Mouse (Mus musculus) heart, embryonic 11.5 days (tissue): Measurements from ENCODE around the gene Ccnd3. TPM values are rescaled to one million over a fixed set of nuclear protein-coding genes. Genes with fewer than 3 reads are reported as not detected.
A peak's percentile ranks its signal among the peaks of the same experiment; 100 is the strongest.

Experiments used
- ATAC-seq: fragments of 200-750 bp; cut with Nextera tagmentation; replicated peaks from 2 replicates; pipeline ENCODE4 v1.8.0; 2017; ENCODE audit warnings: moderate library complexity; ENCODE audit not compliant: insufficient number of reproducible peaks, low FRiP score, low TSS enrichment
- H3K27ac ChIP-seq: fragments of 300-500 bp; sonication (generic); 2 replicates; pipeline ENCODE4 v1.5.1; 2014; ENCODE audit warnings: mild to moderate bottlenecking, low read depth, low read length
- H3K27me3 ChIP-seq: fragments of 300-500 bp; sonication (generic); 2 replicates; pipeline ENCODE4 v1.6.1; 2014; ENCODE audit warnings: mild to moderate bottlenecking, low read length, mixed read lengths; ENCODE audit not compliant: control insufficient read depth, insufficient read depth
- H3K36me3 ChIP-seq: fragments of 300-500 bp; sonication (generic); 2 replicates; pipeline ENCODE4 v1.6.1; 2014; ENCODE audit warnings: mild to moderate bottlenecking, low read length, moderate library complexity, mixed read lengths; ENCODE audit not compliant: control insufficient read depth, insufficient read depth
- H3K4me1 ChIP-seq: fragments of 300-500 bp; sonication (generic); 2 replicates; pipeline ENCODE4 v1.6.1; 2014; ENCODE audit warnings: low read length; ENCODE audit not compliant: control insufficient read depth, insufficient read depth
- H3K4me2 ChIP-seq: fragments of 300-500 bp; sonication (generic); 2 replicates; pipeline ENCODE4 v1.6.1; 2014; ENCODE audit warnings: mild to moderate bottlenecking, moderate library complexity
- H3K4me3 ChIP-seq: fragments of 300-500 bp; sonication (generic); 2 replicates; pipeline ENCODE4 v1.5.1; 2014; ENCODE audit warnings: low read depth, low read length
- H3K9ac ChIP-seq: fragments of 300-500 bp; sonication (generic); 2 replicates; pipeline ENCODE4 v1.6.1; 2014; ENCODE audit warnings: mild to moderate bottlenecking, low read depth, low read length, moderate library complexity
- H3K9me3 ChIP-seq: fragments of 300-500 bp; sonication (generic); replicated peaks from 2 replicates; pipeline ENCODE4 v1.6.1; 2016; ENCODE audit warnings: low read length; ENCODE audit not compliant: control insufficient read depth
- WGBS: fragments of 180-500 bp; shearing (Covaris S2); extraction: QIAGEN DNeasy Blood & Tissue Kit; methylation state at CpG from one replicate; pipeline ENCODE4 v1.1.7; 2014; ENCODE audit not compliant: insufficient replicate concordance; 5-methylcytosine and 5-hydroxymethylcytosine counted together
- polyA plus RNA-seq: library from polyadenylated mRNA; unstranded; fragments of >200 nt; fragmentation: Nextera tagmentation; extraction: Ambion mirVana; gene quantifications from 2 replicates; pipeline ENCODE4 v1.2.1, GENCODE M21; 2014

Gene Ccnd3
- polyA plus RNA-seq, 1 experiment from 2014 or later, result 565 TPM

GRCm38 (mm10) chr17:47472435-47473350 is 32.2 kb upstream of the Ccnd3 start:
- H3K27ac ChIP-seq, result no peak overlapping the region

GRCm38 (mm10) chr17:47473434-47473974 is 31.3 kb upstream of the Ccnd3 start:
- H3K9me3 ChIP-seq, result no peaks in the 10 kb centered on the region
- H3K4me2 ChIP-seq, result no peak overlapping the region
- 17% methylated on average over 8 of the region's 8 CpGs for WGBS
- peaks cover 8% of the 10 kb centered on the region for H3K27me3 ChIP-seq
- no peak overlapping the region for H3K9ac ChIP-seq
- H3K4me3 ChIP-seq, result no peak overlapping the region
- ATAC-seq, result no peak
- peaks cover 12% of the 10 kb centered on the region; the same call in 1 of the 2 replicates for H3K4me1 ChIP-seq
- H3K36me3 ChIP-seq, result no peaks in the 10 kb centered on the region
- no peak overlapping the region for H3K27ac ChIP-seq

More at GRCm38 (mm10) chr17:47472435-47473350, 32.2 kb upstream of the Ccnd3 start:
- WGBS, result 25% methylated on average over 15 of the region's 15 CpGs
- Histone ChIP-seq H3K36me3 (no peaks in the 10 kb centered on the region), H3K4me2 (no peak overlapping the region), H3K9me3 (no peaks in the 10 kb centered on the region), H3K4me3 (no peak overlapping the region), H3K9ac (no peak overlapping the region), H3K4me1 (peaks cover 17% of the 10 kb centered on the region), H3K27me3 (peaks cover 13% of the 10 kb centered on the region)
- no peak for ATAC-seq

GRCm38 (mm10) chr17:47474250-47474649 is 30.6 kb upstream of the Ccnd3 start:
- no peaks in the 10 kb centered on the region for H3K36me3 ChIP-seq
- no peak overlapping the region for H3K27ac ChIP-seq
- no peaks in the 10 kb centered on the region for H3K9me3 ChIP-seq
- peaks cover 8% of the 10 kb centered on the region; the same call in 1 of the 2 replicates for H3K4me1 ChIP-seq
- H3K27me3 ChIP-seq, result 0 out of 2 replicates have a peak, but pooled peaks cover 3% of the 10 kb centered on the region
- no peak for ATAC-seq
- 71% methylated on average over 4 of the region's 4 CpGs for WGBS
- no peak overlapping the region for H3K4me2 ChIP-seq
- H3K4me3 ChIP-seq, result no peak overlapping the region
- H3K9ac ChIP-seq, result no peak overlapping the region

GRCm38 (mm10) chr17:47475181-47475580 is 29.7 kb upstream of the Ccnd3 start:
- H3K27me3 ChIP-seq, result no peaks in the 10 kb centered on the region
- no peak overlapping the region for H3K4me3 ChIP-seq
- ATAC-seq, result no peak
- H3K4me2 ChIP-seq, result no peak overlapping the region
- H3K9ac ChIP-seq, result no peak overlapping the region
- H3K36me3 ChIP-seq, result no peaks in the 10 kb centered on the region
- no peak overlapping the region for H3K27ac ChIP-seq
- no peaks in the 10 kb centered on the region for H3K9me3 ChIP-seq
- WGBS, result 78% methylated on average over 4 of the region's 4 CpGs
- H3K4me1 ChIP-seq, result peaks cover 13% of the 10 kb centered on the region

GRCm38 (mm10) chr17:47475714-47476113 is 29.1 kb upstream of the Ccnd3 start:
- WGBS, result 60% methylated on average over 3 of the region's 3 CpGs
- Histone ChIP-seq H3K27me3 (no peaks in the 10 kb centered on the region), H3K4me1 (peaks cover 18% of the 10 kb centered on the region), H3K36me3 (no peaks in the 10 kb centered on the region), H3K9me3 (no peaks in the 10 kb centered on the region), H3K4me3 (no peak overlapping the region), H3K9ac (no peak overlapping the region), H3K27ac (no peak overlapping the region), H3K4me2 (no peak overlapping the region)
- ATAC-seq, result no peak

- no peaks in the 10 kb centered on the region for H3K36me3 ChIP-seq
- H3K4me3 ChIP-seq, result no peak overlapping the region
- H3K4me1 ChIP-seq, result peaks cover 21% of the 10 kb centered on the region
- no peak for ATAC-seq
- 0 out of 2 replicates have a peak overlapping the region, but pooled peaks have one; percentile 29 for H3K27ac ChIP-seq
- H3K4me2 ChIP-seq, result no peak overlapping the region
- 27% methylated on average over 3 of the region's 3 CpGs for WGBS
- H3K9ac ChIP-seq, result no peak overlapping the region
- no peaks in the 10 kb centered on the region for H3K27me3 ChIP-seq
- H3K9me3 ChIP-seq, result no peaks in the 10 kb centered on the region
Observed at GRCm38 (mm10) chr17:47479887-47480286, 25.0 kb upstream of the Ccnd3 start.

GRCm38 (mm10) chr17:47482401-47482800 is 22.4 kb upstream of the Ccnd3 start:
- Histone ChIP-seq H3K9ac (no peak overlapping the region), H3K4me2 (no peak overlapping the region), H3K4me1 (peaks cover 31% of the 10 kb centered on the region), H3K9me3 (no peaks in the 10 kb centered on the region), H3K4me3 (no peak overlapping the region), H3K36me3 (no peaks in the 10 kb centered on the region), H3K27ac (no peak overlapping the region), H3K27me3 (no peaks in the 10 kb centered on the region)
- no peak for ATAC-seq
- 55% methylated on average over 2 of the region's 2 CpGs for WGBS

- WGBS, result 14% methylated on average over 1 of the region's 1 CpGs
- H3K4me2 ChIP-seq, result 0 out of 2 replicates have a peak overlapping the region, but pooled peaks have one; percentile 4
- H3K4me3 ChIP-seq, result no peak overlapping the region
Observed at GRCm38 (mm10) chr17:47484241-47484921, 20.5 kb upstream of the Ccnd3 start.

More at GRCm38 (mm10) chr17:47484241-47484921, 20.5 kb upstream of the Ccnd3 start:
- Histone ChIP-seq H3K9ac (no peak overlapping the region), H3K36me3 (peaks cover 7% of the 10 kb centered on the region), H3K27me3 (no peaks in the 10 kb centered on the region), H3K27ac (peak overlapping the region; percentile 57), H3K4me1 (peaks cover 31% of the 10 kb centered on the region), H3K9me3 (no peaks in the 10 kb centered on the region)
- peak; percentile 44 for ATAC-seq
